Mouse (Mus musculus) CH12.LX (cell line): Measurements from ENCODE around the gene Il20rb. TPM values are rescaled to one million over a fixed set of nuclear protein-coding genes. Genes with fewer than 3 reads are reported as not detected.

ENCODE experiments used
- DNase-seq: peaks from one replicate; pipeline ENCODE4 v3.0.0-alpha.2; 2013; ENCODE audit errors: extremely low read depth
- H3K27ac ChIP-seq: 2 replicates; pipeline ENCODE4 v1.5.1; 2012; ENCODE audit warnings: low read depth, mild to moderate bottlenecking, control low read depth, moderate library complexity; ENCODE audit not compliant: insufficient read depth
- H3K27me3 ChIP-seq: replicated peaks from 2 replicates; pipeline ENCODE3; 2012; ENCODE audit warnings: inconsistent platforms
- H3K36me3 ChIP-seq, 2 experiments: replicated peaks in 1 of 2; 2 replicates each; pipeline versions ENCODE3 to v1.6.1; 2012; ENCODE audit warnings: inconsistent platforms in 1 of 2, low read length in 1 of 2, mild to moderate bottlenecking in 1 of 2, mixed read lengths in 1 of 2, moderate library complexity in 1 of 2; ENCODE audit not compliant: control insufficient read depth in 1 of 2, insufficient read depth in 1 of 2
- H3K4me1 ChIP-seq, 2 experiments: 2 replicates each; pipeline ENCODE4 v1.6.1; 2012; ENCODE audit warnings: inconsistent platforms in 1 of 2, moderate library complexity in 1 of 2; ENCODE audit not compliant: insufficient read depth in 2 of 2, control insufficient read depth in 1 of 2
- H3K4me2 ChIP-seq: 2 replicates; pipeline ENCODE4 v1.6.1; 2012; ENCODE audit warnings: low read depth, mild to moderate bottlenecking, control low read depth; ENCODE audit not compliant: poor library complexity, insufficient read depth, severe bottlenecking
- H3K4me3 ChIP-seq, 3 experiments: fragments of 150-350 bp in 1 of 3; sonication (generic) in 1 of 3; replicated peaks in 1 of 3; 2 replicates each; pipeline versions ENCODE3 to v1.5.1; 2011 to 2012; ENCODE audit warnings: low read depth in 2 of 3, low read length in 2 of 3, mild to moderate bottlenecking in 2 of 3, moderate library complexity in 2 of 3, control low read depth in 1 of 3, improper control_type of control experiment in 1 of 3, inconsistent platforms in 1 of 3, mixed read lengths in 1 of 3; ENCODE audit not compliant: poor library complexity in 1 of 3
- H3K79me2 ChIP-seq: replicated peaks from 2 replicates; pipeline ENCODE4 v1.6.1; 2012; ENCODE audit warnings: mild to moderate bottlenecking, moderate library complexity; ENCODE audit not compliant: control insufficient read depth, poor library complexity, insufficient read depth, severe bottlenecking; ENCODE audit errors: extremely low read depth
- H3K9ac ChIP-seq: 2 replicates; pipeline ENCODE4 v1.6.1; 2012; ENCODE audit warnings: low read depth, mild to moderate bottlenecking, control low read depth, moderate library complexity; ENCODE audit not compliant: insufficient read depth
- H3K9me3 ChIP-seq: replicated peaks from 2 replicates; pipeline ENCODE3; 2012; ENCODE audit warnings: low read length, inconsistent platforms, mixed read lengths
- BHLHE40 ChIP-seq: IDR thresholded peaks from 2 replicates; pipeline ENCODE4 v1.6.1; 2011; ENCODE audit warnings: mild to moderate bottlenecking, low read depth, low read length, improper control_type of control experiment
- CHD1 ChIP-seq: IDR thresholded peaks from 2 replicates; pipeline ENCODE4 v1.6.1; 2012; ENCODE audit warnings: low read depth, low read length, improper control_type of control experiment, inconsistent platforms
- CTCF ChIP-seq, 2 experiments: IDR thresholded peaks in 1 of 2; conservative IDR thresholded peaks in 1 of 2; 2 replicates each; pipeline ENCODE4 v1.5.1; 2011 to 2012; ENCODE audit warnings: low read depth in 2 of 2, low read length in 2 of 2, improper control_type of control experiment in 1 of 2, inconsistent platforms in 1 of 2, mild to moderate bottlenecking in 1 of 2, moderate library complexity in 1 of 2
- EP300 ChIP-seq: IDR thresholded peaks from 2 replicates; pipeline ENCODE4 v1.6.1; 2011; ENCODE audit warnings: low read length, improper control_type of control experiment
- GABPA ChIP-seq: IDR thresholded peaks from 2 replicates; pipeline ENCODE4 v1.6.1; 2012; ENCODE audit warnings: low read depth, low read length, improper control_type of control experiment, inconsistent platforms; ENCODE audit not compliant: insufficient replicate concordance
- JUND ChIP-seq: conservative IDR thresholded peaks from 2 replicates; pipeline ENCODE4 v1.6.1; 2011; ENCODE audit warnings: low read depth, low read length, improper control_type of control experiment
- MAX ChIP-seq: IDR thresholded peaks from 2 replicates; pipeline ENCODE4 v1.6.1; 2011; ENCODE audit warnings: low read length, improper control_type of control experiment
- MAZ ChIP-seq: IDR thresholded peaks from 2 replicates; pipeline ENCODE4 v1.6.1; 2012; ENCODE audit warnings: low read depth, mild to moderate bottlenecking, inconsistent platforms, low read length, improper control_type of control experiment, moderate library complexity
- MEF2A ChIP-seq: IDR thresholded peaks from 2 replicates; pipeline ENCODE4 v1.6.1; 2014; ENCODE audit warnings: low read depth, mild to moderate bottlenecking, inconsistent platforms, low read length, improper control_type of control experiment, borderline replicate concordance
- MXI1 ChIP-seq: IDR thresholded peaks from 2 replicates; pipeline ENCODE4 v1.6.1; 2011; ENCODE audit warnings: mild to moderate bottlenecking, low read depth, low read length, improper control_type of control experiment
- MYC ChIP-seq: IDR thresholded peaks from 2 replicates; pipeline ENCODE4 v1.6.1; 2011; ENCODE audit warnings: low read depth, mild to moderate bottlenecking, improper control_type of control experiment, low read length
- NRF1 ChIP-seq: IDR thresholded peaks from 2 replicates; pipeline ENCODE4 v1.6.1; 2014; ENCODE audit warnings: low read depth, mild to moderate bottlenecking, inconsistent platforms, low read length, improper control_type of control experiment, moderate library complexity
- PAX5 ChIP-seq: IDR thresholded peaks from 2 replicates; pipeline ENCODE4 v1.6.1; 2012; ENCODE audit warnings: low read length, inconsistent platforms, mixed read lengths
- POLR2A ChIP-seq: IDR thresholded peaks from 2 replicates; pipeline ENCODE4 v1.6.1; 2011; ENCODE audit warnings: low read depth, mild to moderate bottlenecking, improper control_type of control experiment, low read length
- RAD21 ChIP-seq: IDR thresholded peaks from 2 replicates; pipeline ENCODE4 v1.6.1; 2011; ENCODE audit warnings: low read depth, mild to moderate bottlenecking, low read length, improper control_type of control experiment, moderate library complexity
- SIN3A ChIP-seq: IDR thresholded peaks from 2 replicates; pipeline ENCODE4 v1.6.1; 2012; ENCODE audit warnings: low read length, improper control_type of control experiment, inconsistent platforms
- TBP ChIP-seq: conservative IDR thresholded peaks from 2 replicates; pipeline ENCODE4 v1.6.1; 2011; ENCODE audit warnings: low read depth, low read length, improper control_type of control experiment
- ZMIZ1 ChIP-seq: IDR thresholded peaks from 2 replicates; pipeline ENCODE4 v1.6.1; 2012; ENCODE audit warnings: low read depth, mild to moderate bottlenecking, inconsistent platforms, low read length, improper control_type of control experiment
- ZNF384 ChIP-seq: IDR thresholded peaks from 2 replicates; pipeline ENCODE4 v1.6.1; 2012; ENCODE audit warnings: low read depth, low read length, improper control_type of control experiment, inconsistent platforms
- dilution Hi-C: fragments of 300-500 bp; cut with MboI; formaldehyde crosslinking; loops from 2 replicates; pipeline ENCODE4 v1.14.3; 2020; ENCODE audit warnings: low sequenced_read_pairs; ENCODE audit not compliant: extremely low pct_unique_long_range_greater_than_20kb, extremely low pct_ligation_motif_present
- in situ Hi-C: fragments of 300-500 bp; cut with MboI; formaldehyde crosslinking; loops from 3 replicates; pipeline ENCODE4 v1.14.3; 2019; ENCODE audit warnings: low sequenced_read_pairs, low pct_ligation_motif_present, low pct_unique_long_range_greater_than_20kb, mixed read lengths
- polyA plus RNA-seq: library from polyadenylated mRNA; unstranded; fragments of >175 nt; gene quantifications from 2 replicates; pipeline ENCODE4 v1.2.1, GENCODE M21; 2012; ENCODE audit warnings: low read depth; ENCODE audit not compliant: insufficient read length
- total RNA-seq, 2 experiments: library from RNA; depleted of rRNA; stranded (reverse); fragments of 300-350 nt in 1 of 2; fragments of >200 nt in 1 of 2; gene quantifications; 2 replicates each; pipeline ENCODE4 v1.2.3; 2012 to 2014

Gene Il20rb
- total and polyA plus RNA-seq, 3 experiments, result 0.42 to 3.1 (median 1.2) TPM

DNA sequence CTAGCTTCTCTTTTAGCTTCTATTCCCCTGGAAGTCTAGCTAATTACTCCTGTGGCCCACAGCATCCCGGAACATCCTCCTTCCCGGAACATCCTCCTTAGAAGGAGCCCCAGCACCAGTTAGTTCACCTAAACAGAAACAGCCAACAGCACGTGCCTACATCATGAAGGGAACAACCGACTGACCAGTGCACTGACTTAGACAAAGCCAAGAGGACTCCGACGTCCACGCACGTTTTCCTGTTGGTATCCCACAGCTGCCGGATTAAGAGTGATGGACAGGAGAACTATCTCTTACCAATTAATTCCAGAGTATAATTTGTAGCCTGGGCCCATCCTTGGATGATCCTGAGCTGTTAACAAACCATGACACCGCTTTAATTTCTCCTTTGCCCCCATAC is 47.6 kb downstream of the Il20rb start:
- no peak for DNase-seq
- Histone ChIP-seq H3K27me3 (no peaks in the 10 kb centered on the region), H3K9ac (no peak overlapping the region), H3K27ac (no peak overlapping the region), H3K4me1 (peaks cover 0 to 5% of the 10 kb centered on the region in 2 experiments; a peak in 2 of 4 replicates), H3K36me3 (no peaks in the 10 kb centered on the region), H3K4me2 (no peak overlapping the region), H3K4me3 (no peak overlapping the region), H3K79me2 (no peaks in the 10 kb centered on the region), H3K9me3 (no peaks in the 10 kb centered on the region)
- dilution Hi-C loops (no loop called here), in situ Hi-C loops (no loop called here)
- no peak for TF ChIP-seq JUND
- no peak for TF ChIP-seq NRF1
- TF ChIP-seq GABPA, result no peak
- no peak for TF ChIP-seq TBP
- no peak for TF ChIP-seq RAD21
- no peak for TF ChIP-seq MEF2A
- TF ChIP-seq EP300, result no peak
- TF ChIP-seq POLR2A, result no peak
- TF ChIP-seq ZNF384, result no peak
- no peak for TF ChIP-seq MYC
- no peak for TF ChIP-seq CHD1
- no peak for TF ChIP-seq SIN3A
- no peak for TF ChIP-seq BHLHE40

DNA sequence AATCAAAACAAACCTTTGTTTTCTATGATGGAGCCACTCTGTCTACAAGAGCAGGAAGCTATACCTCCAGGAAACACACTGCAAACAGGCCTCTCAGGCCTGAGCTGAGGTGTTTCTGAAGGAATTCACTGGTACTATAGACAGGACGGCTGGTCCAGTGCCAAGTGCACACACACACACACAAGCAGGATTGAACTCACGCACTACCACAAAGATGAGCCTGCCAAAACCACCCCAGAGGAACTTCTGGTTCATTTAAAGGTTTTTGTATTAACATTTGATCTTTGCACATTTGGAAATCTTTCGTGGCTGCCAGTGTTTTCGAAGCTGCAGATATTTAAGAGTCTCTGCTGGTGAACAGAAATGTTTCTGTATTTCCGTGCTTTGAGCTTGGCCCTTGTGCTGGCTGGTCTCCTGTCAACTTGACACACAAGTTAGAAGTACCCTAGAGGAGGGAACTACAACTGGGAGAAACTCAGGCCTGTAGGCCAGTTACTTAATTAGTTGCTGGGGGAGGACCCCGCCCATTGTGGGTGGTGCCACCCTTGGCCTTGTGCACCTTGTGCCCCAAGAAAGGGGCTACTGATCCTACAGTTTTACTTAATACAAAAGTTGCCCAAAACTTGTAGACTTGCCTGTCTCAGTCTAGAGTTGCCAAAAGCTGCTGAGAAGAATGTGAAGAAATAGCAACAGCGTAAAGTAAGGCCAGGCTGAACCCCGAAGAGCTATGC is 49.6 kb downstream of the Il20rb start:
- Histone ChIP-seq H3K27me3 (no peaks in the 10 kb centered on the region), H3K27ac (no peak overlapping the region), H3K4me1 (peaks cover 0 to 5% of the 10 kb centered on the region in 2 experiments; a peak in 2 of 4 replicates), H3K9me3 (no peaks in the 10 kb centered on the region), H3K36me3 (no peaks in the 10 kb centered on the region), H3K4me2 (no peak overlapping the region), H3K9ac (no peak overlapping the region), H3K79me2 (no peaks in the 10 kb centered on the region), H3K4me3 (no peak overlapping the region)
- DNase-seq, result no peak
- dilution Hi-C loops (no loop called here), in situ Hi-C loops (no loop called here)
- no peak for TF ChIP-seq MXI1
- TF ChIP-seq ZMIZ1, result no peak
- TF ChIP-seq CHD1, result no peak
- no peak for TF ChIP-seq CTCF (conservative IDR thresholded peaks at IDR 0.05 in 1 of 2, IDR thresholded peaks at IDR 0.05 in 1 of 2; ENCODE audit: low read depth in 2 of 2, low read length in 2 of 2)
- TF ChIP-seq SIN3A, result no peak
- TF ChIP-seq NRF1, result no peak
- no peak for TF ChIP-seq MAZ
- TF ChIP-seq ZNF384, result no peak
- no peak for TF ChIP-seq MAX
- TF ChIP-seq PAX5, result no peak
- no peak for TF ChIP-seq POLR2A
- TF ChIP-seq GABPA, result no peak
